Mouse (Mus musculus): ENCODE data around the gene Uhrf1bp1l. TPM values are rescaled to one million over a fixed set of nuclear protein-coding genes. Genes with fewer than 3 reads are reported as not detected.

The Uhrf1bp1l gene
- polyA plus RNA-seq, 1 experiment from 2014 or later: 31.6 TPM

- H3K4me3 ChIP-seq (ENCODE audit: low read depth, low read length): no peak overlapping the region
- DNase-seq (ENCODE audit: low spot score): no peak
- no peak overlapping the region for H3K4me2 ChIP-seq (ENCODE audit: low read depth)
- 56% methylated on average over 2 of the region's 2 CpGs for WGBS
- no peaks in the 10 kb centered on the region for H3K9me3 ChIP-seq (ENCODE audit: control insufficient read depth, low read length)
- ATAC-seq (ENCODE audit: insufficient read depth, low FRiP score, low TSS enrichment): no peak
- no peak overlapping the region for H3K9ac ChIP-seq (ENCODE audit: low read length)
- no peaks in the 10 kb centered on the region for H3K36me3 ChIP-seq (ENCODE audit: control insufficient read depth, insufficient read depth, low read length)
- no peaks in the 10 kb centered on the region for H3K27me3 ChIP-seq (ENCODE audit: control insufficient read depth, insufficient read depth, low read length)
- H3K27ac ChIP-seq (ENCODE audit: low read depth, low read length): no peak overlapping the region
- H3K4me1 ChIP-seq (ENCODE audit: control insufficient read depth, insufficient read depth, low read length): no peaks in the 10 kb centered on the region
These were observed 27.1 kb downstream of the Uhrf1bp1l start for GRCm38 (mm10) chr10:89771894-89772293.

- no peak overlapping the region for H3K4me3 ChIP-seq (ENCODE audit: low read depth, low read length)
- H3K4me1 ChIP-seq (ENCODE audit: control insufficient read depth, insufficient read depth, low read length): no peaks in the 10 kb centered on the region
- H3K36me3 ChIP-seq (ENCODE audit: control insufficient read depth, insufficient read depth, low read length): no peaks in the 10 kb centered on the region
- DNase-seq (ENCODE audit: low spot score) (no peak), ATAC-seq (ENCODE audit: insufficient read depth, low FRiP score, low TSS enrichment) (no peak)
- no peaks in the 10 kb centered on the region for H3K9me3 ChIP-seq (ENCODE audit: control insufficient read depth, low read length)
- WGBS: 96% methylated on average over 6 of the region's 6 CpGs
- no peak overlapping the region for H3K4me2 ChIP-seq (ENCODE audit: low read depth)
- no peak overlapping the region for H3K9ac ChIP-seq (ENCODE audit: low read length)
- H3K27ac ChIP-seq (ENCODE audit: low read depth, low read length): no peak overlapping the region
- no peaks in the 10 kb centered on the region for H3K27me3 ChIP-seq (ENCODE audit: control insufficient read depth, insufficient read depth, low read length)
These were observed 31.2 kb downstream of the Uhrf1bp1l start for GRCm38 (mm10) chr10:89776029-89776428.

- H3K27ac ChIP-seq (ENCODE audit: low read depth, low read length): no peak overlapping the region
- 0 out of 2 replicates have a peak, but pooled peaks cover 2% of the 10 kb centered on the region for H3K36me3 ChIP-seq (ENCODE audit: control insufficient read depth, insufficient read depth, low read length)
- no peaks in the 10 kb centered on the region for H3K4me1 ChIP-seq (ENCODE audit: control insufficient read depth, insufficient read depth, low read length)
- H3K9me3 ChIP-seq (ENCODE audit: control insufficient read depth, low read length): no peaks in the 10 kb centered on the region
- H3K27me3 ChIP-seq (ENCODE audit: control insufficient read depth, insufficient read depth, low read length): no peaks in the 10 kb centered on the region
- 90% methylated on average over 4 of the region's 4 CpGs for WGBS
- DNase-seq (ENCODE audit: low spot score) (no peak), ATAC-seq (ENCODE audit: insufficient read depth, low FRiP score, low TSS enrichment) (no peak)
- H3K4me2 ChIP-seq (ENCODE audit: low read depth): no peak overlapping the region
- no peak overlapping the region for H3K4me3 ChIP-seq (ENCODE audit: low read depth, low read length)
- no peak overlapping the region for H3K9ac ChIP-seq (ENCODE audit: low read length)
These were observed 47.1 kb downstream of the Uhrf1bp1l start for GRCm38 (mm10) chr10:89791870-89792269.

GRCm38 (mm10) chr10:89794121-89794520 lies 49.3 kb downstream of the Uhrf1bp1l start:
- H3K9ac ChIP-seq (ENCODE audit: low read length): no peak overlapping the region
- 0 out of 2 replicates have a peak, but pooled peaks cover 2% of the 10 kb centered on the region for H3K36me3 ChIP-seq (ENCODE audit: control insufficient read depth, insufficient read depth, low read length)
- no peak overlapping the region for H3K4me3 ChIP-seq (ENCODE audit: low read depth, low read length)
- H3K27me3 ChIP-seq (ENCODE audit: control insufficient read depth, insufficient read depth, low read length): no peaks in the 10 kb centered on the region
- H3K4me1 ChIP-seq (ENCODE audit: control insufficient read depth, insufficient read depth, low read length): no peaks in the 10 kb centered on the region
- H3K27ac ChIP-seq (ENCODE audit: low read depth, low read length): no peak overlapping the region
- ATAC-seq (ENCODE audit: insufficient read depth, low FRiP score, low TSS enrichment) (no peak), DNase-seq (ENCODE audit: low spot score) (no peak)
- H3K9me3 ChIP-seq (ENCODE audit: control insufficient read depth, low read length): no peaks in the 10 kb centered on the region
- 91% methylated on average over 6 of the region's 6 CpGs for WGBS
- H3K4me2 ChIP-seq (ENCODE audit: low read depth): no peak overlapping the region

GRCm38 (mm10) chr10:89819146-89819545 lies 74.4 kb downstream of the Uhrf1bp1l start:
- H3K4me1 ChIP-seq (ENCODE audit: control insufficient read depth, insufficient read depth, low read length): no peaks in the 10 kb centered on the region
- no peaks in the 10 kb centered on the region; the same call in 1 of the 2 replicates for H3K36me3 ChIP-seq (ENCODE audit: control insufficient read depth, insufficient read depth, low read length)
- no peak for DNase-seq (ENCODE audit: low spot score)
- H3K27ac ChIP-seq (ENCODE audit: low read depth, low read length): no peak overlapping the region
- no peaks in the 10 kb centered on the region for H3K27me3 ChIP-seq (ENCODE audit: control insufficient read depth, insufficient read depth, low read length)
- no peak for ATAC-seq (ENCODE audit: insufficient read depth, low FRiP score, low TSS enrichment)
- no peaks in the 10 kb centered on the region for H3K9me3 ChIP-seq (ENCODE audit: control insufficient read depth, low read length)
- H3K9ac ChIP-seq (ENCODE audit: low read length): no peak overlapping the region
- no peak overlapping the region for H3K4me3 ChIP-seq (ENCODE audit: low read depth, low read length)
- 89% methylated on average over 4 of the region's 4 CpGs for WGBS
- no peak overlapping the region for H3K4me2 ChIP-seq (ENCODE audit: low read depth)

- Histone ChIP-seq H3K4me1 (ENCODE audit: control insufficient read depth, insufficient read depth, low read length) (no peaks in the 10 kb centered on the region), H3K27ac (ENCODE audit: low read depth, low read length) (no peak overlapping the region), H3K27me3 (ENCODE audit: control insufficient read depth, insufficient read depth, low read length) (no peaks in the 10 kb centered on the region), H3K36me3 (ENCODE audit: control insufficient read depth, insufficient read depth, low read length) (no peaks in the 10 kb centered on the region), H3K4me3 (ENCODE audit: low read depth, low read length) (no peak overlapping the region), H3K4me2 (ENCODE audit: low read depth) (no peak overlapping the region), H3K9ac (ENCODE audit: low read length) (no peak overlapping the region), H3K9me3 (ENCODE audit: control insufficient read depth, low read length) (no peaks in the 10 kb centered on the region)
- peak; percentile 23 for DNase-seq (ENCODE audit: low spot score)
- ATAC-seq (ENCODE audit: insufficient read depth, low FRiP score, low TSS enrichment): no peak
- 59% methylated on average over 2 of the region's 2 CpGs for WGBS
These were observed 79.1 kb downstream of the Uhrf1bp1l start for GRCm38 (mm10) chr10:89823906-89824305.

GRCm38 (mm10) chr10:89826896-89827295 lies 82.1 kb downstream of the Uhrf1bp1l start:
- Histone ChIP-seq H3K4me1 (ENCODE audit: control insufficient read depth, insufficient read depth, low read length) (no peaks in the 10 kb centered on the region), H3K4me2 (ENCODE audit: low read depth) (no peak overlapping the region), H3K9ac (ENCODE audit: low read length) (no peak overlapping the region), H3K27me3 (ENCODE audit: control insufficient read depth, insufficient read depth, low read length) (no peaks in the 10 kb centered on the region), H3K4me3 (ENCODE audit: low read depth, low read length) (no peak overlapping the region), H3K9me3 (ENCODE audit: control insufficient read depth, low read length) (no peaks in the 10 kb centered on the region), H3K36me3 (ENCODE audit: control insufficient read depth, insufficient read depth, low read length) (no peaks in the 10 kb centered on the region), H3K27ac (ENCODE audit: low read depth, low read length) (no peak overlapping the region)
- DNase-seq (ENCODE audit: low spot score) (no peak), ATAC-seq (ENCODE audit: insufficient read depth, low FRiP score, low TSS enrichment) (no peak)
- WGBS: 53% methylated on average over 3 of the region's 3 CpGs

- ATAC-seq (ENCODE audit: insufficient read depth, low FRiP score, low TSS enrichment): no peak
- Histone ChIP-seq H3K9me3 (ENCODE audit: control insufficient read depth, low read length) (no peaks in the 10 kb centered on the region), H3K9ac (ENCODE audit: low read length) (no peak overlapping the region), H3K27ac (ENCODE audit: low read depth, low read length) (no peak overlapping the region), H3K4me2 (ENCODE audit: low read depth) (no peak overlapping the region), H3K27me3 (ENCODE audit: control insufficient read depth, insufficient read depth, low read length) (no peaks in the 10 kb centered on the region), H3K36me3 (ENCODE audit: control insufficient read depth, insufficient read depth, low read length) (no peaks in the 10 kb centered on the region), H3K4me1 (ENCODE audit: control insufficient read depth, insufficient read depth, low read length) (no peaks in the 10 kb centered on the region), H3K4me3 (ENCODE audit: low read depth, low read length) (no peak overlapping the region)
- no peak for DNase-seq (ENCODE audit: low spot score)
- 80% methylated on average over 4 of the region's 4 CpGs for WGBS
These were observed 87.5 kb downstream of the Uhrf1bp1l start for GRCm38 (mm10) chr10:89832334-89832733.

- Histone ChIP-seq H3K27me3 (ENCODE audit: control insufficient read depth, insufficient read depth, low read length) (no peaks in the 10 kb centered on the region), H3K36me3 (ENCODE audit: control insufficient read depth, insufficient read depth, low read length) (no peaks in the 10 kb centered on the region), H3K9ac (ENCODE audit: low read length) (no peak overlapping the region), H3K9me3 (ENCODE audit: control insufficient read depth, low read length) (no peaks in the 10 kb centered on the region), H3K4me2 (ENCODE audit: low read depth) (no peak overlapping the region), H3K4me1 (ENCODE audit: control insufficient read depth, insufficient read depth, low read length) (no peaks in the 10 kb centered on the region), H3K27ac (ENCODE audit: low read depth, low read length) (no peak overlapping the region), H3K4me3 (ENCODE audit: low read depth, low read length) (no peak overlapping the region)
- no peak for ATAC-seq (ENCODE audit: insufficient read depth, low FRiP score, low TSS enrichment)
- 93% methylated on average over 10 of the region's 10 CpGs for WGBS
- no peak for DNase-seq (ENCODE audit: low spot score)
These were observed 88.4 kb downstream of the Uhrf1bp1l start for GRCm38 (mm10) chr10:89833166-89833565.

All from neural tube, embryonic 11.5 days (tissue).